Mouse (Mus musculus) B cell, adult (primary cell): Measurements from ENCODE around the gene Erg. TPM values are rescaled to one million over a fixed set of nuclear protein-coding genes. Genes with fewer than 3 reads are reported as not detected.

Experiments used
- total RNA-seq: library from RNA; stranded (reverse); gene quantifications from 4 replicates; pipeline ENCODE4 v1.2.4, GENCODE M21; 2023; ENCODE audit not compliant: inconsistent age

The Erg gene
- 0.16 to 0.36 TPM in 2 of 4 replicates, not detected in the others for total RNA-seq

DNA sequence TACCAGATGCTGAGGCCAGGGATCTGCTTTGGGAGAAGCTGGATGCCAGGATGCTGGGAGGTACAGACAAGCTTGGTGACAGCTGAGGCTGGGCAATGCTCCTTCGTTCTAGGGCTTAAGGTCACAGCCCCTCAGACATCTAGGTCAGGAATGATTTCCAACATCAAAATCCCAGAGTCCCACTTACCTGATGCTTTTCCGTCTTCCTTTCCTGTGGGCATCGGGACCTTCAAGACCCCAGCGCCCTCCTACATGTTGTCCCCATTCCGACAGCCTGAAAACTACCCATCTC, at the start of gene Erg:
Erg (minus strand) TSS at position 283 of the 292 bp plus-strand sequence.

Other genes starting within 250 kb of the Erg start
- 385 to 427 TPM (median 414 TPM) in 4 replicates for gene Ets2, start 115.5 kb upstream of the Erg start, total RNA-seq